Mouse (Mus musculus): ENCODE data around the gene Zfr2. TPM values are rescaled to one million over a fixed set of nuclear protein-coding genes. Genes with fewer than 3 reads are reported as not detected.

The Zfr2 gene
- polyA plus RNA-seq, 1 experiment = 0.19 TPM

- H3ac ChIP-seq (ENCODE audit: control insufficient read depth, insufficient read length, low read depth) = no peak overlapping the region
- no peak overlapping the region for H3K4me3 ChIP-seq (ENCODE audit: insufficient read depth, poor library complexity, severe bottlenecking)
- H3K36me3 ChIP-seq (ENCODE audit: control insufficient read depth, insufficient read depth) = no peaks in the 10 kb centered on the region
- H3K79me3 ChIP-seq (ENCODE audit: low read depth) = peaks cover 52% of the 10 kb centered on the region
- no peaks in the 10 kb centered on the region for H3K27me3 ChIP-seq (ENCODE audit: control insufficient read depth, insufficient read depth, insufficient read length)
- no peak for TF ChIP-seq CTCF (IDR thresholded peaks at IDR 0.05; ENCODE audit: control insufficient read depth, insufficient read depth, insufficient read length)
- TF ChIP-seq FOSL1 (IDR thresholded peaks at IDR 0.05; ENCODE audit: insufficient read depth, low read length, poor library complexity, severe bottlenecking) = no peak
- no peak for TF ChIP-seq MAX (IDR thresholded peaks at IDR 0.05)
- TF ChIP-seq MYOD1 (IDR thresholded peaks at IDR 0.05; ENCODE audit: control insufficient read depth, insufficient read length, low read depth) = no peak
- no peak for TF ChIP-seq CEBPB (IDR thresholded peaks at IDR 0.05; ENCODE audit: low read depth)
- no peak for TF ChIP-seq USF1 (IDR thresholded peaks at IDR 0.05; ENCODE audit: low read depth)
- TF ChIP-seq MYOG (IDR thresholded peaks at IDR 0.05; ENCODE audit: control insufficient read depth, extremely low read depth, insufficient read length) = no peak
- H3K79me2 ChIP-seq (ENCODE audit: control insufficient read depth, insufficient read depth) = peaks cover 94% of the 10 kb centered on the region
These were observed 64.9 kb downstream of the Zfr2 start for GRCm38 (mm10) chr10:81297845-81298244.

DNA sequence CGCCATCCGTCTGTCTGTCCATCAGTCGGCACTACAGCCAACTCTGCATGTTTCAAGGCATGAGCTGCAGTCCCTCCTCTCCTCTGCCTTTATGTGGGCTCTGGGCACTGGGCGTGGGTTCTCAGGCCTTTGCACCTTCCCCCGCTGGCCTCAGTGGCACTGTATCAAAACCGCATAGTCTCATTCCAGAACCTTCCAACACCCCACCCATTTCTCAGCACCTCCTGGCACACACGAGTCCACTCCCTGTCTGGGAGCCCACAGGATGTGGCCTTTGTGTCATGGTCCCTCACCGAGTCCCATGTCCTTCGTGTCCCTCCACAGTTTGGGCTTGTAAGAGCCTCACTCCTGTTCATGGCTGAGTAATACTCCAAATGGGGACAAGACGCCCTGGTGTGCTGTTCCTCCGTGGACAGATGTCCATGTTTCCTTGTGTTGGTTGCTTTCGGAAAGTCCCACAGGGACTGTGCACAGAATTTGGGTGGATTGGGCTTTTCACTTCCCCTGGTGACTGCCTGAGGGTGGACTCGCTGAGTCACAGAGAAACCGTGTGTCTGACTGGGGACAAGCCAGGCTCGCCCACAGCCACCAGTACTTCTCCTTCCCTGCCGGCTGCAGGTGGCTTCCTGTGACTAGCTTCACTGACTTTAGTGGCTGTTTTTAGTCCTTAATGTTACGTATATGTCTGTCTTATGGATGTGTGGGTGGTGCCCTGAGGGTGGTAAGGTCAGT is 65.6 kb downstream of the Zfr2 start:
- Histone ChIP-seq H3K79me3 (ENCODE audit: low read depth) (peaks cover 51% of the 10 kb centered on the region), H3K79me2 (ENCODE audit: control insufficient read depth, insufficient read depth) (peaks cover 94% of the 10 kb centered on the region), H3K36me3 (ENCODE audit: control insufficient read depth, insufficient read depth) (no peaks in the 10 kb centered on the region), H3ac (ENCODE audit: control insufficient read depth, insufficient read length, low read depth) (no peak overlapping the region), H3K4me3 (ENCODE audit: insufficient read depth, poor library complexity, severe bottlenecking) (no peak overlapping the region), H3K27me3 (ENCODE audit: control insufficient read depth, insufficient read depth, insufficient read length) (no peaks in the 10 kb centered on the region)
- no peak for TF ChIP-seq CEBPB (IDR thresholded peaks at IDR 0.05; ENCODE audit: low read depth)
- no peak for TF ChIP-seq FOSL1 (IDR thresholded peaks at IDR 0.05; ENCODE audit: insufficient read depth, low read length, poor library complexity, severe bottlenecking)
- TF ChIP-seq USF1 (IDR thresholded peaks at IDR 0.05; ENCODE audit: low read depth) = no peak
- TF ChIP-seq MAX (IDR thresholded peaks at IDR 0.05) = no peak
- no peak for TF ChIP-seq MYOG (IDR thresholded peaks at IDR 0.05; ENCODE audit: control insufficient read depth, extremely low read depth, insufficient read length)
- no peak for TF ChIP-seq MYOD1 (IDR thresholded peaks at IDR 0.05; ENCODE audit: control insufficient read depth, insufficient read length, low read depth)
- no peak for TF ChIP-seq CTCF (IDR thresholded peaks at IDR 0.05; ENCODE audit: control insufficient read depth, insufficient read depth, insufficient read length)

GRCm38 (mm10) chr10:81299585-81300351 is 66.8 kb downstream of the Zfr2 start:
- no peaks in the 10 kb centered on the region for H3K36me3 ChIP-seq (ENCODE audit: control insufficient read depth, insufficient read depth)
- H3K4me3 ChIP-seq (ENCODE audit: insufficient read depth, poor library complexity, severe bottlenecking) = no peak overlapping the region
- TF ChIP-seq MYOD1 (IDR thresholded peaks at IDR 0.05; ENCODE audit: control insufficient read depth, insufficient read length, low read depth) = no peak
- no peak for TF ChIP-seq FOSL1 (IDR thresholded peaks at IDR 0.05; ENCODE audit: insufficient read depth, low read length, poor library complexity, severe bottlenecking)
- TF ChIP-seq MAX (IDR thresholded peaks at IDR 0.05) = no peak
- no peak for TF ChIP-seq USF1 (IDR thresholded peaks at IDR 0.05; ENCODE audit: low read depth)
- TF ChIP-seq CTCF (IDR thresholded peaks at IDR 0.05; ENCODE audit: control insufficient read depth, insufficient read depth, insufficient read length) = no peak
- TF ChIP-seq MYOG (IDR thresholded peaks at IDR 0.05; ENCODE audit: control insufficient read depth, extremely low read depth, insufficient read length) = no peak
- TF ChIP-seq CEBPB (IDR thresholded peaks at IDR 0.05; ENCODE audit: low read depth) = no peak

GRCm38 (mm10) chr10:81300352-81300907 is 67.5 kb downstream of the Zfr2 start:
- Histone ChIP-seq H3K36me3 (ENCODE audit: control insufficient read depth, insufficient read depth) (no peaks in the 10 kb centered on the region), H3K79me3 (ENCODE audit: low read depth) (peaks cover 39% of the 10 kb centered on the region), H3K79me2 (ENCODE audit: control insufficient read depth, insufficient read depth) (peaks cover 90% of the 10 kb centered on the region), H3K27me3 (ENCODE audit: control insufficient read depth, insufficient read depth, insufficient read length) (no peaks in the 10 kb centered on the region), H3ac (ENCODE audit: control insufficient read depth, insufficient read length, low read depth) (no peak overlapping the region), H3K4me3 (ENCODE audit: insufficient read depth, poor library complexity, severe bottlenecking) (no peak overlapping the region)
- TF ChIP-seq USF1 (IDR thresholded peaks at IDR 0.05; ENCODE audit: low read depth) = no peak
- no peak for TF ChIP-seq CEBPB (IDR thresholded peaks at IDR 0.05; ENCODE audit: low read depth)
- TF ChIP-seq MYOG (IDR thresholded peaks at IDR 0.05; ENCODE audit: control insufficient read depth, extremely low read depth, insufficient read length) = no peak
- TF ChIP-seq MAX (IDR thresholded peaks at IDR 0.05) = no peak
- TF ChIP-seq MYOD1 (IDR thresholded peaks at IDR 0.05; ENCODE audit: control insufficient read depth, insufficient read length, low read depth) = no peak
- TF ChIP-seq FOSL1 (IDR thresholded peaks at IDR 0.05; ENCODE audit: insufficient read depth, low read length, poor library complexity, severe bottlenecking) = no peak
- TF ChIP-seq CTCF (IDR thresholded peaks at IDR 0.05; ENCODE audit: control insufficient read depth, insufficient read depth, insufficient read length) = no peak

More at GRCm38 (mm10) chr10:81299585-81300351, 66.8 kb downstream of the Zfr2 start:
- peaks cover 41% of the 10 kb centered on the region for H3K79me3 ChIP-seq (ENCODE audit: low read depth)
- no peak overlapping the region for H3ac ChIP-seq (ENCODE audit: control insufficient read depth, insufficient read length, low read depth)
- no peaks in the 10 kb centered on the region for H3K27me3 ChIP-seq (ENCODE audit: control insufficient read depth, insufficient read depth, insufficient read length)
- H3K79me2 ChIP-seq (ENCODE audit: control insufficient read depth, insufficient read depth) = peaks cover 93% of the 10 kb centered on the region

- H3K27me3 ChIP-seq (ENCODE audit: control insufficient read depth, insufficient read depth, insufficient read length) = no peaks in the 10 kb centered on the region
- H3K79me3 ChIP-seq (ENCODE audit: low read depth) = peaks cover 31% of the 10 kb centered on the region
- peaks cover 5% of the 10 kb centered on the region for H3K36me3 ChIP-seq (ENCODE audit: control insufficient read depth, insufficient read depth)
- no peak overlapping the region for H3K4me3 ChIP-seq (ENCODE audit: insufficient read depth, poor library complexity, severe bottlenecking)
- peaks cover 81% of the 10 kb centered on the region for H3K79me2 ChIP-seq (ENCODE audit: control insufficient read depth, insufficient read depth)
- TF ChIP-seq CTCF (IDR thresholded peaks at IDR 0.05; ENCODE audit: control insufficient read depth, insufficient read depth, insufficient read length) = no peak
- H3ac ChIP-seq (ENCODE audit: control insufficient read depth, insufficient read length, low read depth) = no peak overlapping the region
These were observed 68.4 kb downstream of the Zfr2 start for GRCm38 (mm10) chr10:81301321-81301720.

Small RNA genes lying within 50 kb of the gene (microRNA-seq; reads per million reads assigned to microRNA genes)
- 11.7 reads per million, percentile 61 among the genes with 10 or more reads in this experiment for gene Mir3057 (ENCODE audit: borderline microRNAs expressed)

Other genes with a start within 250 kb of the Zfr2 start
- 0.25 TPM for gene Gng7, start 218.2 kb upstream of the Zfr2 start, polyA plus RNA-seq (2012; fragmentation: generic; extraction: Trizol)
- 0.28 TPM for gene Diras1, start 207.5 kb upstream of the Zfr2 start, polyA plus RNA-seq (2012; fragmentation: generic; extraction: Trizol)
- 11.6 TPM for gene Slc39a3, start 195.7 kb upstream of the Zfr2 start, polyA plus RNA-seq (2012; fragmentation: generic; extraction: Trizol)
- 154 TPM for gene Sgta, start 173.0 kb upstream of the Zfr2 start, polyA plus RNA-seq (2012; fragmentation: generic; extraction: Trizol)
- gene Thop1, start 163.1 kb upstream of the Zfr2 start, polyA plus RNA-seq (2012; fragmentation: generic; extraction: Trizol) = 67.3 TPM
- 0.06 TPM for gene Creb3l3, start 134.3 kb upstream of the Zfr2 start, polyA plus RNA-seq (2012; fragmentation: generic; extraction: Trizol)
- 92.2 TPM for gene Map2k2, start 127.2 kb upstream of the Zfr2 start, polyA plus RNA-seq (2012; fragmentation: generic; extraction: Trizol)
- gene Zbtb7a, start 97.9 kb upstream of the Zfr2 start, polyA plus RNA-seq (2012; fragmentation: generic; extraction: Trizol) = 19.9 TPM
- 31.6 TPM for gene Pias4, start 65.2 kb upstream of the Zfr2 start, polyA plus RNA-seq (2012; fragmentation: generic; extraction: Trizol)
- gene Eef2, start 56.5 kb upstream of the Zfr2 start, polyA plus RNA-seq (2012; fragmentation: generic; extraction: Trizol) = 2,537 TPM
- gene Dapk3, start 50.1 kb upstream of the Zfr2 start, polyA plus RNA-seq (2012; fragmentation: generic; extraction: Trizol) = 72.8 TPM
- gene 4930442H23Rik, start 49.3 kb upstream of the Zfr2 start, polyA plus RNA-seq (2012; fragmentation: generic; extraction: Trizol) = 0.07 TPM
- gene Nmrk2, start 31.1 kb upstream of the Zfr2 start, polyA plus RNA-seq (2012; fragmentation: generic; extraction: Trizol) = 0.18 TPM
- gene Atcay, start 2.3 kb upstream of the Zfr2 start, polyA plus RNA-seq (2012; fragmentation: generic; extraction: Trizol) = 0.26 TPM
- 0.98 TPM for gene Matk, start 19.8 kb downstream of the Zfr2 start, polyA plus RNA-seq (2012; fragmentation: generic; extraction: Trizol)
- gene Mrpl54, start 33.8 kb downstream of the Zfr2 start, polyA plus RNA-seq (2012; fragmentation: generic; extraction: Trizol) = 174 TPM
- gene Apba3, start 33.8 kb downstream of the Zfr2 start, polyA plus RNA-seq (2012; fragmentation: generic; extraction: Trizol) = 103 TPM
- gene Tjp3, start 58.4 kb downstream of the Zfr2 start, polyA plus RNA-seq (2012; fragmentation: generic; extraction: Trizol) = not detected
- gene Pip5k1c, start 59.8 kb downstream of the Zfr2 start, polyA plus RNA-seq (2012; fragmentation: generic; extraction: Trizol) = 33.3 TPM
- 48.1 TPM for gene Cactin, start 87.9 kb downstream of the Zfr2 start, polyA plus RNA-seq (2012; fragmentation: generic; extraction: Trizol)
- gene Tbxa2r, start 95.6 kb downstream of the Zfr2 start, polyA plus RNA-seq (2012; fragmentation: generic; extraction: Trizol) = 0.02 TPM
- gene Gipc3, start 110.1 kb downstream of the Zfr2 start, polyA plus RNA-seq (2012; fragmentation: generic; extraction: Trizol) = 0.08 TPM
- gene Hmg20b, start 117.3 kb downstream of the Zfr2 start, polyA plus RNA-seq (2012; fragmentation: generic; extraction: Trizol) = 89.0 TPM
- gene Mfsd12, start 124.3 kb downstream of the Zfr2 start, polyA plus RNA-seq (2012; fragmentation: generic; extraction: Trizol) = 8.2 TPM
- 0.51 TPM for gene 4930404N11Rik, start 132.7 kb downstream of the Zfr2 start, polyA plus RNA-seq (2012; fragmentation: generic; extraction: Trizol)
- 61.6 TPM for gene Fzr1, start 145.4 kb downstream of the Zfr2 start, polyA plus RNA-seq (2012; fragmentation: generic; extraction: Trizol)
- 148 TPM for gene Dohh, start 151.3 kb downstream of the Zfr2 start, polyA plus RNA-seq (2012; fragmentation: generic; extraction: Trizol)
- gene Gm48551, start 151.3 kb downstream of the Zfr2 start, polyA plus RNA-seq (2012; fragmentation: generic; extraction: Trizol) = 1.7 TPM
- gene Gm48552, start 155.8 kb downstream of the Zfr2 start, polyA plus RNA-seq (2012; fragmentation: generic; extraction: Trizol) = 0.20 TPM
- 0.32 TPM for gene Smim24, start 159.9 kb downstream of the Zfr2 start, polyA plus RNA-seq (2012; fragmentation: generic; extraction: Trizol)
- gene Nfic, start 222.5 kb downstream of the Zfr2 start, polyA plus RNA-seq (2012; fragmentation: generic; extraction: Trizol) = 86.7 TPM
- 1.0 TPM for gene Celf5, start 249.6 kb downstream of the Zfr2 start, polyA plus RNA-seq (2012; fragmentation: generic; extraction: Trizol)